Mouse (Mus musculus): ENCODE results near the gene Plxdc2. TPM values are rescaled to one million over a fixed set of nuclear protein-coding genes. Genes with fewer than 3 reads are reported as not detected.

The Plxdc2 gene
- total RNA-seq, 2 experiments from 2014 or later: 23.9 to 27.8 TPM

GRCm38 (mm10) chr2:16545207-16545606, 189.1 kb downstream of the Plxdc2 start:
- intact Hi-C loops (cut with DNase I): no loop called here
- DNase-seq: no peak

GRCm38 (mm10) chr2:16559287-16559686, 203.2 kb downstream of the Plxdc2 start:
- intact Hi-C loops (cut with DNase I): no loop called here
- no peak for DNase-seq

GRCm38 (mm10) chr2:16568263-16568662, 212.2 kb downstream of the Plxdc2 start:
- intact Hi-C loops (cut with DNase I): no loop called here

GRCm38 (mm10) chr2:16571169-16571751, 215.2 kb downstream of the Plxdc2 start:
- no peak for DNase-seq
- intact Hi-C loops (cut with DNase I): no loop called here

More at GRCm38 (mm10) chr2:16568263-16568662, 212.2 kb downstream of the Plxdc2 start:
- DNase-seq: no peak

GRCm38 (mm10) chr2:16576566-16576965, 220.5 kb downstream of the Plxdc2 start:
- intact Hi-C loops (cut with DNase I): no loop called here
- DNase-seq: no peak

- intact Hi-C loops (cut with DNase I): no loop called here
- DNase-seq: no peak
Measured at GRCm38 (mm10) chr2:16578153-16578552, 222.0 kb downstream of the Plxdc2 start.

- intact Hi-C loops (cut with DNase I): no loop called here
- no peak for DNase-seq
Measured at GRCm38 (mm10) chr2:16588546-16588945, 232.4 kb downstream of the Plxdc2 start.

- intact Hi-C loops (cut with DNase I): no loop called here
- no peak for DNase-seq
Measured at GRCm38 (mm10) chr2:16595451-16595850, 239.3 kb downstream of the Plxdc2 start.

GRCm38 (mm10) chr2:16598231-16598630, 242.1 kb downstream of the Plxdc2 start:
- no peak for DNase-seq
- intact Hi-C loops (cut with DNase I): no loop called here

GRCm38 (mm10) chr2:16604291-16604690, 248.2 kb downstream of the Plxdc2 start:
- DNase-seq: no peak
- intact Hi-C loops (cut with DNase I): no loop called here

GRCm38 (mm10) chr2:16607792-16608586, 251.9 kb downstream of the Plxdc2 start:
- DNase-seq: no peak
- intact Hi-C loops (cut with DNase I): no loop called here

- intact Hi-C loops (cut with DNase I): no loop called here
- no peak for DNase-seq
Measured at GRCm38 (mm10) chr2:16642061-16642460, 286.0 kb downstream of the Plxdc2 start.

- intact Hi-C loops (cut with DNase I): no loop called here
- no peak for DNase-seq
Measured at GRCm38 (mm10) chr2:16651713-16652112, 295.6 kb downstream of the Plxdc2 start.

GRCm38 (mm10) chr2:16664516-16664915, 308.4 kb downstream of the Plxdc2 start:
- DNase-seq: no peak
- intact Hi-C loops (cut with DNase I): no loop called here

GRCm38 (mm10) chr2:16668391-16668790, 312.3 kb downstream of the Plxdc2 start:
- intact Hi-C loops (cut with DNase I): no loop called here
- peak; percentile 3 for DNase-seq

- intact Hi-C loops (cut with DNase I): no loop called here
- DNase-seq: no peak
Measured at GRCm38 (mm10) chr2:16682905-16683304, 326.8 kb downstream of the Plxdc2 start.

- intact Hi-C loops (cut with DNase I): no loop called here
Measured at GRCm38 (mm10) chr2:16683739-16684138, 327.6 kb downstream of the Plxdc2 start.

GRCm38 (mm10) chr2:16684529-16684928, 328.4 kb downstream of the Plxdc2 start:
- peak in 1 of 2 experiments; percentile 3 for DNase-seq
- intact Hi-C loops (cut with DNase I): no loop called here

More at GRCm38 (mm10) chr2:16683739-16684138, 327.6 kb downstream of the Plxdc2 start:
- no peak for DNase-seq

GRCm38 (mm10) chr2:16696390-16696789, 340.3 kb downstream of the Plxdc2 start:
- intact Hi-C loops (cut with DNase I): no loop called here
- DNase-seq: no peak

GRCm38 (mm10) chr2:16697181-16697580, 341.1 kb downstream of the Plxdc2 start:
- intact Hi-C loops (cut with DNase I): no loop called here

GRCm38 (mm10) chr2:16706227-16706626, 350.1 kb downstream of the Plxdc2 start:
- intact Hi-C loops (cut with DNase I): no loop called here
- peak in 1 of 2 experiments; percentile 5 for DNase-seq

More at GRCm38 (mm10) chr2:16697181-16697580, 341.1 kb downstream of the Plxdc2 start:
- DNase-seq: no peak

GRCm38 (mm10) chr2:16709885-16710284, 353.8 kb downstream of the Plxdc2 start:
- intact Hi-C loops (cut with DNase I): no loop called here
- no peak for DNase-seq

All from heart, postnatal 10 days (tissue).